Mouse (Mus musculus): ENCODE measurements around the gene 4930505A04Rik. TPM values are rescaled to one million over a fixed set of nuclear protein-coding genes. Genes with fewer than 3 reads are reported as not detected.
"Not testable (repeated sequence)": the region's sequence is repeated elsewhere in the genome, so short reads cannot be mapped to it uniquely, and the experiment has no call there.

The 4930505A04Rik gene
- total RNA-seq (2015) = not detected in 2 replicates
- not detected in 2 replicates for total RNA-seq (2017)

- ATAC-seq (ENCODE audit: poor library complexity, severe bottlenecking) = peak; percentile 27; the same call in 1 of the 2 replicates
These were observed at the start of gene 4930505A04Rik for GRCm38 (mm10) chr11:30471751-30472593. Gene 4930505A04Rik (minus strand): TSS chr11:30471827.

GRCm38 (mm10) chr11:30517133-30517532 lies 45.5 kb upstream of the 4930505A04Rik start:
- no peak for ATAC-seq (ENCODE audit: poor library complexity, severe bottlenecking)

- no peak for ATAC-seq (ENCODE audit: poor library complexity, severe bottlenecking)
These were observed 36.6 kb upstream of the 4930505A04Rik start for GRCm38 (mm10) chr11:30508178-30508577.

DNA sequence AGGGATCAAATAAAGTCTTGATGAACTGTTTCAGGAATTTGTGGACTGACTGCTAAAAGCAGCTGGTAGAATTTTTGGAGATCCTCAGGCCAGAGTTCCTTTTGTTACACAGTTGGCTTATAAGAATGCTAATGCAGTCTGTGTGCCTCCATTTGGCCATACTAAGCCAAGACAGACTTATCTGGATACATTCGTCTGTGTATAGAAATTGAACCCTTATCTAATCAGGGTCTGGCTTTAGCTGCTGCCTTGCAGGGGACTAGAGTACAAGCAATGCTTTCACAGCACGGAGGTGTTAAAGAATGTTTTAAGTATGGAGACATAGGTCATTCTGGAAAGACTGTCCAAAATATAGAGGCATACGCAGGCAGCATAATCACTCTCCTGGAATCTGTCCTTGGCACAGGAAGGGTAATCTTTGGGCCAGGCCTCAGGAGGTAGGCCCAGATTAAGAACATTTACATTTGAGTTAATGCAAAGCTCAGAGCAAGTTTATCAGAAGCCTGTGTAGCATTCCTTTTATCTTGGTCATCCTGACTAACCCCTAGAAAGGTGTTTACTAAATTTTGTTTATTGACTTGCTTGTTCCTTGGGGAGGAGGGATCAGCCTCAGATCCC lies 27.2 kb upstream of the 4930505A04Rik start:
- ATAC-seq (ENCODE audit: poor library complexity, severe bottlenecking) = no peak

GRCm38 (mm10) chr11:30497151-30497550 lies 25.5 kb upstream of the 4930505A04Rik start:
- ATAC-seq (ENCODE audit: poor library complexity, severe bottlenecking) = no peak

- no peak for ATAC-seq (ENCODE audit: poor library complexity, severe bottlenecking)
These were observed 20.1 kb upstream of the 4930505A04Rik start for GRCm38 (mm10) chr11:30491515-30492260.

GRCm38 (mm10) chr11:30488183-30488582 lies 16.6 kb upstream of the 4930505A04Rik start:
- ATAC-seq (ENCODE audit: poor library complexity, severe bottlenecking) = no peak

DNA sequence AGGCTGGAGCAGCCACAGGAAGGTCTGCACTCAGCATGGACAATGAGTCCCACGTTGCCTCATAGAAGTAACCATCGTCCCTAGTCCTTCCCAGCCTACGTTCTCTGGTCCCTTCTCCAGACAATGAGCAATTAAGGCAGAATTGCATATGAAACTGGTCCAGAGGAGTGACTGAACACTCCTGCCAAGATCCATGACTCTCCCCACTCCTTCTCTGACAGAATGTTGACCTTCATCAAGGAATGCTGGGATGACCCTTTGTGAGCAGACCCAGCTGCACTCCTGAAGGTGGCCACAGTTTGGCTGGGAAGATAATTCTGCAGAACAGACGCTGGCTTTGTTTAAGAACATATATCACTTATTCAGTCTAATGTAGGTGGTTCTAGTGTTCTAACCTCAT lies 11.7 kb upstream of the 4930505A04Rik start:
- ATAC-seq (ENCODE audit: poor library complexity, severe bottlenecking) = no peak

- ATAC-seq (ENCODE audit: poor library complexity, severe bottlenecking) = no peak
These were observed 440 bp downstream of the 4930505A04Rik start for GRCm38 (mm10) chr11:30471187-30471586.

DNA sequence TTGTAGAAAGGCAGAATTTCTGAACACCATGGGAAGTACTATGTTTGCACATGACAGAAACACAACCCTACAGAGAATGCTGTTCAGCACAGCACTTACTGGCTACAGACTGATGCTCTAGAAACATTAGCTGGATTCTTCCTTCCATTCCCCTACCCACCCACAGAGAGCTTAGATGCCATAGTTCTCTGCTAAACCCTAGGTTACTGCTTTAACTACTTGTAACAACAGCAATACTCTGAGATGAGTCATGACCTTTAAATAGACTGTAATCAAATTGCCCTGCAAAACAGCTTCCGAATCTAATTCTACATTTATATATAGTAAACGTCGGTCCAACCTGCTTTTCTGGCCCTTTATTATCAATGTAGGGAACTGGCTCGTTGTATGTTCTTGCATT lies 17.3 kb downstream of the 4930505A04Rik start:
- ATAC-seq (ENCODE audit: poor library complexity, severe bottlenecking) = no peak

- ATAC-seq (ENCODE audit: poor library complexity, severe bottlenecking) = no peak
These were observed 23.5 kb downstream of the 4930505A04Rik start for GRCm38 (mm10) chr11:30448126-30448525.

GRCm38 (mm10) chr11:30447561-30447960 lies 24.1 kb downstream of the 4930505A04Rik start:
- no peak for ATAC-seq (ENCODE audit: poor library complexity, severe bottlenecking)

GRCm38 (mm10) chr11:30444192-30444905 lies 27.3 kb downstream of the 4930505A04Rik start:
- not testable (repeated sequence) for ATAC-seq (ENCODE audit: poor library complexity, severe bottlenecking)

GRCm38 (mm10) chr11:30443746-30444145 lies 27.9 kb downstream of the 4930505A04Rik start:
- no peak for ATAC-seq (ENCODE audit: poor library complexity, severe bottlenecking)

- ATAC-seq (ENCODE audit: poor library complexity, severe bottlenecking) = no peak
These were observed 38.2 kb downstream of the 4930505A04Rik start for GRCm38 (mm10) chr11:30433256-30433950.

DNA sequence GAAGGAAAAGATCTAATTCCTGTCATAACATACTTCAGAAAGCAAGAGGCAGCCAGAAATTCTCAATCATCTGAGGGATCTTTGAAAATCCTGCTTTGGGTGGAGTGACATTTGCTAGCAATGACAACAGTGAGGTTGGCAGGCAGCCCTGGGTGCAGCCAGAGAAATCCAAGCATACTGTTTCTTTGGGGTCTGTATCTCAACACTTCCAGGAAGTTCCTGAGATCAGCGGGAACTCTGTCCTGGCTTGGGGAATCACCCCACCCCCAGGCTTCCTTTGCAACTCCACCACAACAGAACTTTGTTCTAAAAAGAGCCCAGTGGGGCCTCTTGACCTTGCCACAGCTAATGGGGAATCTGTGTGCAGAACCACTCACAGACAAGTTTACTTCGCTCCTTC lies 66.0 kb downstream of the 4930505A04Rik start:
- no peak for ATAC-seq (ENCODE audit: poor library complexity, severe bottlenecking)

DNA sequence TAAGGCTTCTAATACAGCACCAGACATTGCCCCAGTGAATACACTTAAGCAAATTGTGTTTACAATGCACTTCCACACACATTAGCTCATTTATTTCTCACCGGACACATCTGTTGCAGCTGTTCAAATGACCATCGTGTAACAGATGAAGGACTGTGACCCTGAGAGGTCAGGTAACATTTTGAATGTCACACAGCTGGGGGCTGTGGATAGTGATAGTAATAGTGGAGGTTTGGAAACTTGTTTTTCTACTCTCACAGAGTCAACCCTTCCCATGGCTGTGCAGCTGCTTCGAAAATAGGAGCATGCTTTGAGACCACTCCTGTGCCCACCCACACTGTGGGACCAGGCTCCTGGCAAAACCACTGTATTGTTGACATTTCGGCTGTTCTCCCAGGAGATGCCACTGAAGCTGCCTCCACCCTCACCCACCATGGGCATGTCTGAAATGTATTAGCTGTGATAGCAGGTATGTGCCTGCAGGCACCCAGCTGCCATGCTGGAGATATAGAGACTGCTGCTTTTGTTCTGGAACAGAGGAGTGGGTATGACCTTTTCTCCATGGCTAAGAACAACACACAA lies 66.9 kb downstream of the 4930505A04Rik start:
- ATAC-seq (ENCODE audit: poor library complexity, severe bottlenecking) = no peak

- no peak for ATAC-seq (ENCODE audit: poor library complexity, severe bottlenecking)
These were observed 77.3 kb downstream of the 4930505A04Rik start for GRCm38 (mm10) chr11:30394351-30394750.

DNA sequence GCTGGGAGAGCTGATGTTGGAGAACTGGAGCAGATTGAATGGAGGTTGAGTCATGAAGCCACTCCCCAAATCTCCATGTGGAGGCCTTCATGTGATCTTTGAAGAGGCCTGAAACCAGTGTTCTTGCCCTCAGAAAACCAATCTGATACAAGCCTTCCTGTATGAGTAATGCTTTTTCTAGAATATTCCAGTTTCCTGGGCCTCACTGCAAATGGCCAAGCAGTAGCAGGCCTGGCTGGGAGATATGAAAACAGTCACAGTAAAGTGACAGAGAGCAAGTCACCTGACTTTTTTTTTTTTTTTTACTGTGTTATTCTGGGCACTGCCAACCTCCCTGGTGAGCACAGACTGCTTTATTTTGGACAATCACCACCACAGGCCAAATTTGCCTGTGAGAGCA lies 88.6 kb downstream of the 4930505A04Rik start:
- no peak for ATAC-seq (ENCODE audit: poor library complexity, severe bottlenecking)

All from megakaryocyte, adult 5-6 weeks (primary cell).